Mouse (Mus musculus) bone marrow macrophage, adult 2 months (primary cell): ENCODE measurements at regions not wholly inside any gene's neighbourhood (a gene's known extent, or its start where the extent isn't known, plus 50 kb on each side); places are given as distances from the start of the nearest gene placed in this dataset.

Source experiments
- CTCF ChIP-seq: IDR thresholded peaks from 2 replicates; pipeline ENCODE4 v1.5.1; 2012; ENCODE audit warnings: low read depth, mild to moderate bottlenecking, low read length, moderate library complexity
- POLR2A ChIP-seq: IDR thresholded peaks from 2 replicates; pipeline ENCODE4 v1.6.1; 2012; ENCODE audit warnings: mild to moderate bottlenecking, low read depth, low read length, borderline replicate concordance

- no peak for TF ChIP-seq CTCF
- TF ChIP-seq POLR2A: no peak
These were observed 388.0 kb downstream of the Atp23 start for GRCm38 (mm10) chr10:126513185-126513584.
